30 mouse cellular contexts compared by ENCODE assay signal in genomic region chr3:103075871-103076270, GRCm38 (mm10). TPM values are rescaled to one million over a fixed set of nuclear protein-coding genes. Genes with fewer than 3 reads are reported as not detected.
"Had no signal": no experiment of that assay in that cellular context is flagged by ENCODE, and none has a peak within 500 bp of the region (broad histone marks: within the 10 kb centered on the region; RNA-seq: fewer than 3 reads in every experiment).

No protein-coding gene starts in this region.

- DNase-seq: gastrocnemius, postnatal 25 days; heart, adult 2 months; heart, postnatal 14 days; heart, postnatal 36 days; kidney, adult 11 months; kidney, adult 2 months; kidney, adult 9 months; kidney, postnatal 14 days; kidney, postnatal 36 days; layer of hippocampus, adult 9-11 months; layer of hippocampus, postnatal 36 days; left cerebral cortex, postnatal 4 days had no signal

- H3K4me3 ChIP-seq: heart, adult 2 months; heart, embryonic 13.5 days; heart, embryonic 15.5 days; hindbrain, embryonic 13.5 days; hindbrain, embryonic 15.5 days; kidney, embryonic 15.5 days; limb, embryonic 13.5 days; limb, embryonic 15.5 days; liver, embryonic 12.5 days had no signal

- H3K27ac ChIP-seq: heart, adult 2 months; heart, embryonic 13.5 days; heart, embryonic 15.5 days; hindbrain, embryonic 13.5 days; hindbrain, embryonic 15.5 days; hindbrain, postnatal 0 days; kidney, embryonic 15.5 days; kidney, postnatal 0 days; limb, embryonic 13.5 days; limb, embryonic 15.5 days; liver, embryonic 12.5 days; liver, embryonic 14.5 days had no signal

RNA-seq across cellular contexts. Expression of gene Ampd1, which starts 2.1 kb away (rescaled TPM):
- total RNA-seq: heart, adult 2 months; heart, postnatal 14 days; heart, postnatal 36 days; hematopoietic stem cell, adult 5-6 weeks; layer of hippocampus, adult 18-20 months; layer of hippocampus, adult 8-10 months; layer of hippocampus, postnatal 14 days; layer of hippocampus, postnatal 36 days; left cerebral cortex, adult 18-20 months; left cerebral cortex, postnatal 10 days; left cerebral cortex, postnatal 25 days; left cerebral cortex, postnatal 4 days had no signal
